Mouse (Mus musculus) ES-E14 (cell line): ENCODE results near the gene Ica1. TPM values are rescaled to one million over a fixed set of nuclear protein-coding genes. Genes with fewer than 3 reads are reported as not detected.

ENCODE experiments used
- DNase-seq: peaks from one replicate; pipeline ENCODE4 v3.0.0-alpha.2; 2013; ENCODE audit warnings: low read depth, low spot score
- H3K27ac ChIP-seq: 2 replicates; pipeline ENCODE4 v1.5.1; 2012; ENCODE audit warnings: low read depth, mild to moderate bottlenecking, low read length, moderate library complexity, mixed read lengths; ENCODE audit not compliant: poor library complexity, insufficient read depth, severe bottlenecking
- H3K36me3 ChIP-seq: 2 replicates; pipeline ENCODE4 v1.6.1; 2012; ENCODE audit warnings: mild to moderate bottlenecking, low read length, moderate library complexity, mixed read lengths; ENCODE audit not compliant: control insufficient read depth, poor library complexity, insufficient read depth, severe bottlenecking
- H3K4me1 ChIP-seq, 2 experiments: fragments of 150-350 bp in 1 of 2; sonication (generic) in 1 of 2; 2 replicates each; pipeline ENCODE4 v1.6.1; 2012; ENCODE audit warnings: low read length in 2 of 2, mild to moderate bottlenecking in 1 of 2, mixed read lengths in 1 of 2; ENCODE audit not compliant: control insufficient read depth in 2 of 2, insufficient read depth in 2 of 2, poor library complexity in 1 of 2
- H3K4me3 ChIP-seq, 2 experiments: fragments of 150-350 bp in 1 of 2; sonication (generic) in 1 of 2; 2 replicates each; pipeline ENCODE4 v1.5.1; 2012; ENCODE audit warnings: low read length in 2 of 2, low read depth in 1 of 2, mild to moderate bottlenecking in 1 of 2, mixed read lengths in 1 of 2; ENCODE audit not compliant: insufficient read depth in 1 of 2, poor library complexity in 1 of 2, severe bottlenecking in 1 of 2
- H3K9ac ChIP-seq: 2 replicates; pipeline ENCODE4 v1.6.1; 2012; ENCODE audit warnings: low read depth, mild to moderate bottlenecking, low read length, mixed read lengths; ENCODE audit not compliant: poor library complexity, insufficient read depth, severe bottlenecking
- H3K9me3 ChIP-seq: fragments of 150-350 bp; sonication (generic); 2 replicates; pipeline ENCODE4 v1.6.1; 2012; ENCODE audit warnings: low read depth, mild to moderate bottlenecking, low read length; ENCODE audit not compliant: control insufficient read depth, insufficient read depth
- CHD2 ChIP-seq: IDR thresholded peaks from 2 replicates; pipeline ENCODE4 v1.6.1; 2014; ENCODE audit warnings: mild to moderate bottlenecking, low read depth, low read length, inconsistent platforms
- HCFC1 ChIP-seq: IDR thresholded peaks from 2 replicates; pipeline ENCODE4 v1.6.1; 2012; ENCODE audit warnings: low read length, inconsistent platforms, borderline replicate concordance; ENCODE audit not compliant: insufficient read depth
- MAFK ChIP-seq: IDR thresholded peaks from 2 replicates; pipeline ENCODE4 v1.6.1; 2014; ENCODE audit warnings: mild to moderate bottlenecking, low read depth, low read length, inconsistent platforms; ENCODE audit not compliant: insufficient read depth
- ZC3H11A ChIP-seq: IDR thresholded peaks from 2 replicates; pipeline ENCODE4 v1.6.1; 2012; ENCODE audit warnings: low read depth, mild to moderate bottlenecking, inconsistent platforms, low read length, borderline replicate concordance
- ZNF384 ChIP-seq: IDR thresholded peaks from 2 replicates; pipeline ENCODE4 v1.6.1; 2012; ENCODE audit warnings: low read depth, low read length, inconsistent platforms
- in situ Hi-C, 2 experiments: fragments of 600-800 bp; cut with MboI; formaldehyde crosslinking; loops; one replicate each; pipeline ENCODE4 v1.15.1; 2025; ENCODE audit warnings: low sequenced_read_pairs in 2 of 2, inconsistent platforms in 1 of 2; ENCODE audit not compliant: unreplicated experiment in 2 of 2
- total RNA-seq: library from RNA; depleted of rRNA; stranded (reverse); fragments of 300-350 nt; gene quantifications from 2 replicates; pipeline ENCODE4 v1.2.3, GENCODE M21; 2012

Gene Ica1
- total RNA-seq, 1 experiment = 3.5 TPM

- H3K4me1 ChIP-seq = no peaks in the 10 kb centered on the region
- in situ Hi-C loops = no loop called here
Observed at GRCm38 (mm10) chr6:8638122-8638521, 140.2 kb downstream of the Ica1 start.

GRCm38 (mm10) chr6:8632701-8633100 lies 145.6 kb downstream of the Ica1 start:
- H3K4me3 ChIP-seq = no peak overlapping the region
- H3K27ac ChIP-seq = no peak overlapping the region
- no peaks in the 10 kb centered on the region for H3K36me3 ChIP-seq
- H3K9me3 ChIP-seq = no peaks in the 10 kb centered on the region
- no peaks in the 10 kb centered on the region for H3K4me1 ChIP-seq
- H3K9ac ChIP-seq = no peak overlapping the region
- in situ Hi-C loops = no loop called here
- no peak for DNase-seq
- TF ChIP-seq ZNF384 = no peak
- TF ChIP-seq MAFK = no peak
- no peak for TF ChIP-seq HCFC1
- no peak for TF ChIP-seq CHD2
- no peak for TF ChIP-seq ZC3H11A

More at GRCm38 (mm10) chr6:8638122-8638521, 140.2 kb downstream of the Ica1 start:
- no peak overlapping the region for H3K9ac ChIP-seq
- no peak overlapping the region for H3K27ac ChIP-seq
- no peak overlapping the region for H3K4me3 ChIP-seq
- no peaks in the 10 kb centered on the region for H3K36me3 ChIP-seq
- TF ChIP-seq ZC3H11A (no peak), ZNF384 (no peak), CHD2 (no peak), MAFK (no peak), HCFC1 (no peak)
- no peak for DNase-seq
- no peaks in the 10 kb centered on the region for H3K9me3 ChIP-seq

GRCm38 (mm10) chr6:8631986-8632632 lies 146.2 kb downstream of the Ica1 start:
- Histone ChIP-seq H3K27ac (no peak overlapping the region), H3K9me3 (no peaks in the 10 kb centered on the region), H3K4me1 (no peaks in the 10 kb centered on the region), H3K4me3 (no peak overlapping the region), H3K9ac (no peak overlapping the region), H3K36me3 (no peaks in the 10 kb centered on the region)
- in situ Hi-C loops = no loop called here
- DNase-seq = no peak
- TF ChIP-seq ZNF384 (no peak), HCFC1 (no peak), ZC3H11A (no peak), MAFK (no peak), CHD2 (no peak)

GRCm38 (mm10) chr6:8631362-8631761 lies 146.9 kb downstream of the Ica1 start:
- no peaks in the 10 kb centered on the region for H3K4me1 ChIP-seq
- TF ChIP-seq CHD2 (no peak), HCFC1 (no peak), ZNF384 (no peak), MAFK (no peak)
- H3K4me3 ChIP-seq = no peak overlapping the region
- no peak overlapping the region for H3K9ac ChIP-seq
- H3K27ac ChIP-seq = no peak overlapping the region
- H3K9me3 ChIP-seq = no peaks in the 10 kb centered on the region
- in situ Hi-C loops = no loop called here
- no peaks in the 10 kb centered on the region for H3K36me3 ChIP-seq
- DNase-seq = no peak

GRCm38 (mm10) chr6:8630531-8630930 lies 147.8 kb downstream of the Ica1 start:
- H3K27ac ChIP-seq = no peak overlapping the region
- in situ Hi-C loops = no loop called here

More at GRCm38 (mm10) chr6:8630531-8630930, 147.8 kb downstream of the Ica1 start:
- no peaks in the 10 kb centered on the region for H3K36me3 ChIP-seq
- H3K4me1 ChIP-seq = no peaks in the 10 kb centered on the region
- H3K9ac ChIP-seq = no peak overlapping the region
- no peak for DNase-seq
- no peaks in the 10 kb centered on the region for H3K9me3 ChIP-seq
- H3K4me3 ChIP-seq = no peak overlapping the region
- TF ChIP-seq CHD2 = no peak
- no peak for TF ChIP-seq ZNF384
- TF ChIP-seq HCFC1 = no peak
- TF ChIP-seq ZC3H11A = no peak
- TF ChIP-seq MAFK = no peak
